Mouse (Mus musculus) spleen, adult 2 months (tissue): Measurements from ENCODE around the gene Cyp2w1.

Experiments
- CTCF ChIP-seq: fragments of 200-500 bp; IDR thresholded peaks from 2 replicates; pipeline ENCODE4 v1.5.1; 2011; ENCODE audit warnings: mild to moderate bottlenecking, inconsistent platforms; ENCODE audit not compliant: insufficient read depth, insufficient read length, insufficient replicate concordance; ENCODE audit errors: extremely low read depth
- POLR2A ChIP-seq: fragments of 200-500 bp; IDR thresholded peaks from 2 replicates; pipeline ENCODE4 v1.6.1; 2011; ENCODE audit warnings: low read depth, low read length, inconsistent platforms

- no peak for TF ChIP-seq CTCF
- TF ChIP-seq POLR2A = peak; percentile 27
These were observed 29.4 kb downstream of the Cyp2w1 start for GRCm38 (mm10) chr5:139381586-139382513.
